Mouse (Mus musculus): Measurements from ENCODE around the gene Frmd4b. TPM values are rescaled to one million over a fixed set of nuclear protein-coding genes. Genes with fewer than 3 reads are reported as not detected.

Gene Frmd4b
- total RNA-seq, 2 experiments from 2014 or later, result 5.6 to 9.0 TPM

GRCm38 (mm10) chr6:97526092-97526491, 91.2 kb downstream of the Frmd4b start:
- ATAC-seq (replicated peaks; ENCODE audit: poor library complexity, severe bottlenecking), result peak; percentile 75

- peak; percentile 95 for ATAC-seq (replicated peaks; ENCODE audit: poor library complexity, severe bottlenecking)
These were observed 94.2 kb downstream of the Frmd4b start for GRCm38 (mm10) chr6:97523118-97523517.

- ATAC-seq (replicated peaks; ENCODE audit: poor library complexity, severe bottlenecking), result no peak
These were observed 95.9 kb downstream of the Frmd4b start for GRCm38 (mm10) chr6:97521279-97522038.

DNA sequence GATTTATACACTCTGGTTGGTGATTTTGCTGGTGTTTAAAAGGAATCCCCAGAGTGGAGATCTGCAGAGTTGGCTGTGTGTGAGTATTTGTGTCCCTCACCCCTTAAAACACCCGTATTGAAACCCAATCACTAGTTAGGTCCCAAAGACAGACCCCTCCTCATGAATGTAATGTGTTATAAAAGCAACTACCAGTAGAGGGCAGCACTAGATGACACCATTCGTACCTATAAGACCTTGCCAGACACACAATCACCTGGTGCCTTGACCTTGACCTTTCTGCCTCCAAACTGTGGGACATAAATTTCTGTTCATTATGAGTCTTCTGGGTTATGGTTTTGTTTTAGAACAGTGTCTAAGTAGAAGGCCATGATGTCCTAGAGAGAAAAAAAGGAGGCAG, 96.8 kb downstream of the Frmd4b start:
- no peak for ATAC-seq (replicated peaks; ENCODE audit: poor library complexity, severe bottlenecking)

- no peak for ATAC-seq (replicated peaks; ENCODE audit: poor library complexity, severe bottlenecking)
These were observed 97.8 kb downstream of the Frmd4b start for GRCm38 (mm10) chr6:97519553-97519952.

DNA sequence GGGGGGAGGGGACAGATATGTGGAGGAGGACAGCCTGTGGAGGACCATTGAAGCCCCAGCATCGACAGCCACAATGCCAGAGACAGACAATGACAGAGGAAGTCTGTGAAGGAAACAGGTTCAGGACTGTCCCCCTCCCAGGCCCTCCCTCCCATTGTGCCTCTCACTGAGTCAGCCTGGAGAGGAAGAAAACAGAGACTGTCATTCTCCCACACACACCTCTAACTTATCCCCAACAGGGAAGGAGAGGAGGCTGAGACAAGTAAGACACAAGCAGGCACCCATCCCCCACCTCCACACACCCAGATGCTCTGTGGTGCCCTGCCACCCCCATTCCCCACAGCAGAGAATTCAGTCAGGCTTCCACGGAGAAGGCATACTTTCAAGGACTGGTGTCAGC, 98.9 kb downstream of the Frmd4b start:
- ATAC-seq (replicated peaks; ENCODE audit: poor library complexity, severe bottlenecking), result no peak

DNA sequence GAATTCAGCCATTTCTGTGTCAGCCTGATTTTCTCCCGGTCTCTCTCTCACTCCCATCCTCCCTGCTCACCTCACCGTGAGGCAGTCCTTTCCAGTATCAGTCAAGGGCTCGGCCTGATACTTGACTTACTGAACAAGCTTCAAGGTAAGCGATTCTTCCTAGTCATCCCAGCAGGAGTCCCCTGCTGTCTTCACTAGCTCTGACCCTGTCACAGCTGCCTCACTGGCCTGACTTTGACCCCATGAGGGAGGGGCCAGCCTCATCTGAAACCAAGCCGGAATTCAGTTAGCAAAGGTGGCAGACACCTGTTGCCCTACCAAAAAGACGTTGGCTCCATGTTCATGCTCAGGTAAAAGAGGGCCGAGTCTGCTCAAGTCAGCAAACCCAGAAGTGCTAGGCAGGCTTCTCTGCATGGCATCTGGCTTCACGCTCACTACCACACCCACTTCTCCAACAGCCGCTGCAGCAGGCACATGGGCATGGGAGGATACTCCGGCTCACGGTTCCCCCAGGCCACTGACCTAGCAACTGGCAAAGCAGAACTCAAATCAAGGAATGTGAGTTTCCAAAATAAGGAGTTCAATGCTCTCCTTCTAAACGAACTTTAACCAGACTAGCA, 99.6 kb downstream of the Frmd4b start:
- ATAC-seq (replicated peaks; ENCODE audit: poor library complexity, severe bottlenecking), result no peak

DNA sequence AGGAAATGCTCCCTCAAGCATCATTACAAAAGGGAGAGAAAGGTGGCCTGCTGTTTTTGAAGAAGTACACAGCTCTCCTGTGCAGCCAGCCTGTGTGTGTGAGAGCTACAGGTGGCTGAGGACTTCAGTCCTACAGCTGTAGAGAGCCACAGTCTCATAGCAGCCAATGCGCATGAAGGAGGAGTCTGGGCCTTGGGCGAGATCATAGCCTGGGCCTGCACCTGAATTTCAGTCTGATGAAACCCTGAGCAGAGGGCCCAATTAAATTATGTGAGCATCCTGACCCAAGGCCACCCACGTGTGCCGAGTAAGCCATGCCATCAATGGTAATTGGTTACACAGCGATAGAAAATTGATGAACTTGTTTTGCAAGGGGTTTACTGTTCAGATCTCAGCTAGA, 100.4 kb downstream of the Frmd4b start:
- no peak for ATAC-seq (replicated peaks; ENCODE audit: poor library complexity, severe bottlenecking)

DNA sequence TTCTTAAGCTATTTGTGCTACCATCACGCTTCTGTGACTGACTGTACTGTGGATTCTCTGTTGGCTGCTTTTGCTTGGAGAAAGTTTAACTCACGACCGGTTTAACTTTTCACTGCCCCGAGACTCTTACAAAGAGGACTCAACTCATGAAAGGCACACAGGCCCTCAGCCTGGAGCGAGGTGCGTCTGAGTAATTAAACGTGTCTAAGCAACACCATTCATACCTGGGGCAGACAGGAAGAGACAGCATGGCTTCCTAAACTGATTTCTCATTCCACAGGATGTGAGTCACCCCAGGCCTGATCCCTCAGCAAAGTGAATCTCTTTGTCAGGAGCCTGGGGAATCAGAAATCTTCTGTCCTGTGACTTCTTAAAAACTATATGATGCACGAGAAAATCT, 106.6 kb downstream of the Frmd4b start:
- no peak for ATAC-seq (replicated peaks; ENCODE audit: poor library complexity, severe bottlenecking)

GRCm38 (mm10) chr6:97509434-97509833, 107.9 kb downstream of the Frmd4b start:
- ATAC-seq (replicated peaks; ENCODE audit: poor library complexity, severe bottlenecking), result no peak

DNA sequence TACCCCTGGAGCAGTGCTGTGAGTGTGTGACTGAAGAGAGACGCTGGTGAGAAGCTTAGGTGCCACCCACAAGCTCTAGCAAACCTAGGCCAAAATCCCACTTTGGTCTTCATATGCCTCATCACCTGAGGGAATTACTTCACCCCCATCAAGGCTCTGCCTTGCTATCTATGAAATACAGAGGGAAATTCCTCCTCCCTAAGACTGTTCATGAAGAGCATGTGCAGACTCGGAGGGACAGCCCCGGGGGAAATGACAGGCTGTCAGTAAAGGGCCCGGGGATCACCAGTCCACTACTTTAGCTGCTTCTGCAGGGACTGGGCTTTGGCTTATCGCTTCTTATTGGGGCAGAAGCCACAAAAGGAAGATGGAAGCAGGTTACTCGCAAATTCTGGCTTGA, 108.9 kb downstream of the Frmd4b start:
- no peak for ATAC-seq (replicated peaks; ENCODE audit: poor library complexity, severe bottlenecking)

GRCm38 (mm10) chr6:97507893-97508292, 109.4 kb downstream of the Frmd4b start:
- ATAC-seq (replicated peaks; ENCODE audit: poor library complexity, severe bottlenecking), result no peak

DNA sequence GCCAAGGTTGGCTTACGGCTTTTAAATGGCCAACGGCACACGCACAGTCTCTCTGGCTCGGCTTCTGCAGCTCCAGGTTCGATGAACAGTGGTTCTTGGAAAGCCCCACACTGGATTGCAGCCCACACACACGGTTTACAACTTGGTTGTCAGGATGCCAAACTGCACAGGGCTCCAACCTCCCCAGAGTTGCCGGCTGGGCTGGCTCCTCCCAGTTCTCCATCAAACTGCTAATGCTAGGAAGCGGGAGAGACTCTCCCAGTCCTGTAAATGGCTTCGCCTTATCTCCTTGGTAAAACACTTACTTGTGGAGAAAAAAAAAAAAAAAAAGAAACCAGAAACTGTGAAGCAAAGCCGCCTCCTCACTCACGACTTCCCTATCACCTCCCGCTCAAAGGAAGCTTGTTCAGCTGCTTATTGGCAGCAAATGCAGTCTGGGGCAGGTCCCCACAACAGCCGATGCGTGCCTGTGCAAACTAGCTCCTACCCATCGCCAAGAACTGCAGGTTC, 111.1 kb downstream of the Frmd4b start:
- peak; percentile 50 for ATAC-seq (replicated peaks; ENCODE audit: poor library complexity, severe bottlenecking)

DNA sequence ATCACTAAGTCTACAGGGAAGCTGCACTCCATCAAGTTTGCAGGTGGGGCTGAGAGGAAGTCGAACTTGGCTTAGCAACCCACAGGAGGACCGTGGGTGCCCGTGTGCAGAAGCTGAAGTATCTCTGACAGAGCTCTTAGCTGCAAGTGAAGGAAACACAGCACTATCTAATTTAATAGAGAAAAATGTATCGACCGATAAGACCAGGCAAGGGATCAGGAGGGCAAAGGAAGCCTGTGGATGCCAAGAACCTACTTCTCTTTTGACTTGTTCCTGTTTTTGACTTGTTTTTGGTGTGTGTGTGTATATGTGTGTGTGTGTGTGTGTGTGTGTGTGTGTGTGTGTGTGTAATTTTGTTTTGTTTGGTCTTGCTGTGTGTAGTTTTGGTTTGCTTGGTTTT, 112.7 kb downstream of the Frmd4b start:
- peak; percentile 83 for ATAC-seq (replicated peaks; ENCODE audit: poor library complexity, severe bottlenecking)

GRCm38 (mm10) chr6:97501000-97501399, 116.3 kb downstream of the Frmd4b start:
- ATAC-seq (replicated peaks; ENCODE audit: poor library complexity, severe bottlenecking), result no peak

DNA sequence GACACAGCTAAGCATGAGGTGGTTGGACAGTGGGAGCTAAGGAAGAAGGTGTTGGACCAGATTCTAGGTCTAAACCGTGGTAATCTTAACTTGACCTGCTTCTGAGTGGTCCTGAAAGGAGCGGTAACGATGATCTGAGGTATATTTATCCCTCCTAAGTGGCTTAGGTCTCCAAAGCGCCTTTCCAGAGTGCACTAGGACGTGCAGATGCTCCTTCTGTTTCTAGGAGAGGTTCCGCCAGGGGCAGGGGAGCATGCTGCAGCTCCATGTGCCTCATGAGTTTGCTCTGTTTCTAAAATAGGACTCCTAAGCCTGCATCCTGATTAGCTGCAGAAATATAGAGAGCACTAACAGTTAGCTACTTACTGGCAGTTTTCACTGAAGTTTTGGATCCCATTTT, 117.1 kb downstream of the Frmd4b start:
- ATAC-seq (replicated peaks; ENCODE audit: poor library complexity, severe bottlenecking), result no peak

- no peak for ATAC-seq (replicated peaks; ENCODE audit: poor library complexity, severe bottlenecking)
These were observed 121.3 kb downstream of the Frmd4b start for GRCm38 (mm10) chr6:97496002-97496401.

GRCm38 (mm10) chr6:97491065-97491464, 126.3 kb downstream of the Frmd4b start:
- no peak for ATAC-seq (replicated peaks; ENCODE audit: poor library complexity, severe bottlenecking)

DNA sequence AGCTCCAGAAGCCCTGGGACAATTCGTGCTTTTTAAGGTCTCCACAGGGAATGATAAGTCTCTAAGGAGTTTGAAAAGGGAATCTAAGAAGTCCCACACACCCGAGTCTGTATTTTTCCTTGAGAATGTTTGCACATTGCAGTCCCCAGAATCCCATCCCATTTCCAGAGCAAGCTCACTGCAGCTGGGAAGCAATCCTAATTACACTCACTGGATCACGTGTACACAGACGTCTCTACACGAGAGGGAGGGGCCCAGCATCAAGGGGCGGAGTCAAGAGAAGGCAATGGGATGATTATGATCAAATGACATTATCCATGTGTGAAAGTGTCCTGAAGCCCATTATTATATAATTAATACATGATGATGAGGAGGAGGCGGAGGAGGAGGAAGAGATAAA, 128.5 kb downstream of the Frmd4b start:
- no peak for ATAC-seq (replicated peaks; ENCODE audit: poor library complexity, severe bottlenecking)

DNA sequence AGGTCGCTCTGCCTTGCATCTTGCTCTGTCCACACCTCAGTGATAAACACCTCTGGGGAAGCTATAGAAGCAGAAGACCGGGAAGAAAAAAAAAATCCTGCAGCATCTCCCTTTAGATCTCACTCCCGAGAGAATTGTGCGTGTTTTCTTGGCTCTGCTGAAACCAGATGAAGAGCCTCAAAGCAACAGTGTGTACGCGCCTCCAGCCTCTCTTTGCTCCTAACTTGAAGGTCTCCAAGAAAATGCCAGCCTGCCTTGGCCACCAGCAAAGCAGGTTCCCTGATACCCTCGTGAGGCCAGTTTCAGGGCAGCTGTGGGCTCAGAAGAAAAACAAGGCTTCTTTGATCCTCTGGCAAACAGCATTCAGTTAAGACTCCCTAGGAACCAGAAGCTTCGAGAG, 129.1 kb downstream of the Frmd4b start:
- no peak for ATAC-seq (replicated peaks; ENCODE audit: poor library complexity, severe bottlenecking)

DNA sequence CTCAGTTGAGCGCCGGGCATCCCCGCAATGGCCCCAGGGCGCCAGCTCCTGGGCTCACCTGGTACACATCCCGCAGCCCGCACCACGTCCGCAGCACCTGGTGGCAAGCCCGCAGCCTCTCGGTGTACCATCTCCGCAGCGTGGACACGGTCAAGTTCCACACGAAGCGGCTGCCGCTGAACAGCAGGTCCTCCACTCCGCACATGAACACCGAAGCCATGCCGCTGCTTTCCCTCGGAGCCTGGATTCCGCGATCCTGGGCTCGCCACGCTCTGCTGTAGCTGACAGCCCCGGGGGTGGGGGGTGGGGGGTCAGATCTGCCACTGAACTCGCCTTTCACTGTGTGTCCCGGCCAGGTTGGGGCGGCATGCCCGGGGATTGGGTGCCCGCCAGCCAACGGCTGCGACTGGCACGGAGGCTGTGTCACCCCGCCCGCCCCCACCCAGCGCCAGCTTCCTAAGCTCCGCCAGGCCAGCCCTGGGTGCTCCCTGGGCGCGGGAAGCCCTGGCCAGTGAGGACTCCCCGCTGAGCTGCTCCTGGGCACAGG, 129.7 kb downstream of the Frmd4b start:
- ATAC-seq (replicated peaks; ENCODE audit: poor library complexity, severe bottlenecking), result peak; percentile 69

Measured in granulocyte monocyte progenitor cell, adult 5-6 weeks (primary cell).